Mouse (Mus musculus) 3134 (cell line): ENCODE results near the gene Fzr1.

Source experiments
- DNase-seq: peaks from one replicate; pipeline ENCODE4 v3.0.0-alpha.2; 2011; ENCODE audit warnings: low spot score; ENCODE audit not compliant: insufficient read length; ENCODE audit errors: extremely low read depth

Fzr1 gene

GRCm38 (mm10) chr10:81383802-81384604, 5.7 kb upstream of the Fzr1 start, which contains the start of the genes Dohh and Gm48551:
Gene Dohh, plus strand, starts transcription at chr10:81384428.
Gene Gm48551, plus strand, starts transcription at chr10:81384466.
- DNase-seq: peak; percentile 99

- DNase-seq: no peak
These were observed 3.7 kb upstream of the Fzr1 start for GRCm38 (mm10) chr10:81382039-81382438.

- DNase-seq: no peak
These were observed 1.6 kb upstream of the Fzr1 start for GRCm38 (mm10) chr10:81379809-81380378.

GRCm38 (mm10) chr10:81379183-81379553, 852 bp upstream of the Fzr1 start:
- DNase-seq: no peak

DNA sequence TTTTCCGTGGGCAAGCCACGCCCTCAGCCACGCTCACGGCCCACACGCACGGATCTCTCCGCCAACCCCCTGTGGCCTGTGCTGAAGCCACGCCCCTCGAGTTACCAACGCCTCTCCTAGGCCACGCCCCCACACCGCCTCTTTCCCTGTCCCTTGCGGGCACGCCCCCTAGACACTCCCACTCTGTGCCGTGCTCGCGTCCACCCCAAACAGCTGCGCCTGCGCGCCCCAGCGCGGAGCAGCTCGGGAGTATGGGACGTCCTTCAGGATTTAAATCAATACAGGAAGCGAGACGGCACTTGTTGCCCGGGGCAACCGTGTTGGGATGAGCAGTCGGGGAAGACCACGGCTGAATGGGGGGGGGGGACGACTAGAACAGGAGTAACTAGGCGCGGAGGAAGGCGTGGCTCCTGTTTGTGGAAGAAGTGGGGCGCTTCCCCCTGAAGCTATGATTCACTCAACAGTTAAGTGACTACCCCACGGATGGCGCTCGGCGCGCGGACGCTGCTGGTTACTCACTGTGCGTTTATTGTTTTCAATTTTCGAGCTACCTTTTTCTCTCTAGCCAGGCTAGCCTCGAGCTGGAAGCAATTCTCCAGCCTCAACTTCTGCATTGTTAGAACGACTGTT, 352 bp upstream of the Fzr1 start:
- peak; percentile 100 for DNase-seq

DNA sequence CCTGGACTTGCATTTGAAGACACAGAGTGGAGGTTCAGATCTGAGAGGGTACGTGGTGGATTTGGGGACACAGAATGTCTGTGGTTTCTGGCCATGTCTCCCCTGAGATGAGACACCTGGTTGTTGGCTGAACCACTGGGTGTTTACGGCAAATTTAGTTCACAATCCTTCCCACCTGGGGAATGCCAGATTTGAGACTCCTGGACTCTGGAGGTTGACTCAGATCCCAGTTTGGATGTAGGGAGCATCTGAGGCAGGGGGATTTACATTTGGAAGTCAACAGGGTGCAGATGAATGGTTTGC, 1.0 kb downstream of the Fzr1 start:
- no peak for DNase-seq

GRCm38 (mm10) chr10:81376561-81377361, 1.6 kb downstream of the Fzr1 start:
- DNase-seq: no peak

- DNase-seq: no peak
These were observed 3.0 kb downstream of the Fzr1 start for GRCm38 (mm10) chr10:81375322-81375721.

GRCm38 (mm10) chr10:81367207-81367495, 11.2 kb downstream of the Fzr1 start:
- DNase-seq: no peak

DNA sequence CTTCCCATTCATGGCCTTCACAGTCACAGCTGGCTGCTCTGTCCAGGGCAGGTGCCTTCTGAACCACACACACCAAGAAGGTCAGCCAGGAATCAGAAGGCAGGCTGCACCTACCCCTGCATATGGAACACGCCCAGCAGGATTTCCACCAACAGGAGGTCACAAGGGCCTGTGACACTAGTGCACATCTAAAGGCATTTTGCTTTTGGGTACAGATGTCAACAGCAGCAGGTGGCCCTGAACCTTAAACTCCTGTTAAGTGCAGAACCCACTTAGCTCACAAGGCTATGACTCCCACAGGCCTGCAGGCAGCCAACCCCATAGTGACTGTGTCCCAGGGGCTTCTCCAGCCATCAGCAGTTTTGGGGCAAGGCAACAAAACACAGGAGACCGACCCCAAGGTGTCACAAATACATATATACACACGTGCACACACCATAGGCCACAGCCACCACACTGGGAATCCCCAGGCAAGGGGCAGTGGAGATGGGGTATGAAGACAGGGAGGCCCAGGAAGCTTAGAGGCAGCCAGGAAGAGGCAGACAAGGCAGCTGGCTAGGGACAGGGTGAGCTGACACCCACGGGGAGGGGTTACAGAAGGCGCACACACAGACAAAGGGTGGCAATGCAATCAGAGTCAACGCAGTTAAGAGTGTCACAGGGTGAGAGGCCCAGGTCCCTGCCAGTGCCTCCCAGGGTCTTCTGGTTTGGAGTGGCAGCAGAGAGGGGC, 11.7 kb downstream of the Fzr1 start:
- DNase-seq: no peak

- peak; percentile 57 for DNase-seq
These were observed 12.4 kb downstream of the Fzr1 start, which contains the start of gene 4930404N11Rik for GRCm38 (mm10) chr10:81365672-81366476. Gene 4930404N11Rik, minus strand, starts transcription at chr10:81365816.

DNA sequence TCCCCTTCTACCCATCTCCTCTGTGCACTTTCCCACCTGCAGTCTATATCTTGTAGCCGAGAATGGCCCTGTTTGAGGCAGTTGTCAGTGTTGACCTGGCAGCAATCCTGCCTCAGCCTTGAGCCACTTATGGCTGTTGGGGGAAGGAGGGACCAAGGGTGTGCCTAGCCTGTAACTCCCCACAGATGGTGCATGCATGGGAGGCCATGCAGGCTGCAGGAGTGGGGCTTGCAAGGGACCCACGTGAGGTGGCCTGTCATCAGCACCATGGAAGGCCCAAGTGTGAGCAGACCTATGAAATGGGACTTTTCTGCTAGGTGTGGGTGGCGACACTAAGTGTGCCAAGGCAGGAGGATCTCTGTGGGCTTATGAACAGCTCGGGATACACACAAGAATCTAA, 13.2 kb downstream of the Fzr1 start:
- no peak for DNase-seq

- DNase-seq: peak; percentile 61
These were observed 13.7 kb downstream of the Fzr1 start for GRCm38 (mm10) chr10:81364666-81365065.

GRCm38 (mm10) chr10:81363436-81364346, 14.6 kb downstream of the Fzr1 start:
- DNase-seq: no peak

DNA sequence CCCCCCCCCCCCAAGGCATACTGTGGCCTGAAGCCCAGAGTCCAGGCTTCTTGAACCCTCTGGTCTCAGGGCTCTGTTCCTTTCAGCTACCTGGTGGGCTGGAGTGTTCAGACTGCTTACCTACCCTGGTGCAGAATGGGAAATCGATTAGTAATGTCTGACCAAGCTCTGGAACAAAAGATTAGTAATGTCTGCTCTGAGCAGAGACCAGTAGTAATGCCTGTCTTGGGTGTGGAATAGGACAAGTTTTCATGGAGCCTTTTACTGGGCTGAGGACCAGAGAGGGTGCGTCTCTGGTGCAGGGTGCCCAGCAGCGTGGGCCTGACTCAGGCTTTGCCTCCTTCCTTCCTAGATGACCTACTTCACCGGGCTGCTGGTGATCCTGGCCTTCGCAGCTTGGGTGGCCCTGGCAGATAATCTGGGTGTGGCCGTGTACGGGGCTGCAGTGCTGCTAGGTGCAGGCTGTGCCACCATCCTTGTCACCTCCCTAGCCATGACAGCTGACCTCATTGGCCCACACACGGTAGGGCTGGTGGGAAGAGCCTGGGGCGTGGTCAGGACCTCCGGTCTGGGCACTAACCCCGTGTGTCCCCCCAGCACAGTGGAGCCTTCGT, 15.9 kb downstream of the Fzr1 start:
- no peak for DNase-seq

- no peak for DNase-seq
These were observed 17.6 kb downstream of the Fzr1 start for GRCm38 (mm10) chr10:81360721-81361120.

GRCm38 (mm10) chr10:81358841-81359240, 19.5 kb downstream of the Fzr1 start:
- DNase-seq: no peak

DNA sequence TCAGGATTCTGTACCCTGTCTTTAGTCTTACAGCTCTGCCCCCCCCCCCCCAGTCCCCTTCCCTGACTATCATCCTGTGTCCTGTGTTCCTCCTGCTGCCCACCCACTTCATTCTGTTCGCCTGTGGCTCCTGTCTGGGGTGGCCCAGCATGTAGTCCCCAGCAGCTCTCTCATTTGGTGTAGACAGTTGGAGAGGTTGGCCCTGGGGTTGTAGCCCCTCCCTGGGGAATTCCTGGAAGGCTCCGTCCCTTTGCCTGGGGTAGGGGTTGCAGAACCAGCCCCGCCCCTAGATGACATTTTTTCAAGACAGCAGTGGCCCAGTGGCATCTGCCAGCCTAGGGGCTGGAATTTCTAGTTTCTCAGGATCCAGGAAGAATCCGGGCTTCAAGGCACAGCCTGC, 20.1 kb downstream of the Fzr1 start:
- no peak for DNase-seq
